8 mouse cellular contexts compared by ENCODE assay signal in genomic region chr10:118141018-118141883, GRCm38 (mm10). TPM values are rescaled to one million over a fixed set of nuclear protein-coding genes. Genes with fewer than 3 reads are reported as not detected.
DNase-seq lines count a peak whose midpoint lies in the region; ATAC-seq and TF ChIP-seq lines count a peak whose summit lies in the region.

TSS of gene Mdm1 (plus strand) at chr10:118141811.

- no peak within 1 kb of the TSS for H3K27ac ChIP-seq in cortical plate, adult 2 months (ENCODE audit: insufficient read depth, low read length)

- no peak for TF ChIP-seq CTCF in cortical plate, adult 2 months (IDR thresholded peaks at IDR 0.05; ENCODE audit: extremely low read depth, insufficient read depth, low read length)

- H3K36me3 ChIP-seq in megakaryocyte, embryonic 14.5 days (replicated peaks; ENCODE audit: low read length), result peaks cover 30% of the 10 kb centered on the region

- peak within 1 kb of the TSS; percentile 43 for H3K4me3 ChIP-seq in cortical plate, adult 2 months (ENCODE audit: insufficient read depth, low read length)
- H3K4me3 ChIP-seq in megakaryocyte, embryonic 14.5 days (replicated peaks), result peak within 1 kb of the TSS; percentile 98

- DNase-seq in gastrocnemius, adult 8-10 months (ENCODE audit: low spot score in 2 of 2), result peak; percentile 97 to 98
- peak; percentile 91 for DNase-seq in hindlimb bud, embryonic 11.5 days (ENCODE audit: extremely low spot score, low read depth, low spot score)
- peak; percentile 91 to 97 for DNase-seq in left cerebral cortex, adult 8-10 months (ENCODE audit: low spot score in 2 of 2)
- peak; percentile 99 for DNase-seq in right cerebral cortex, postnatal 10 days (ENCODE audit: low spot score in 2 of 2)
- DNase-seq in urinary bladder, postnatal 25 days (ENCODE audit: low spot score), result peak; percentile 95

- H3K4me1 ChIP-seq in cortical plate, adult 2 months (ENCODE audit: control insufficient read depth, insufficient read depth, low read length), result no peaks in the 10 kb centered on the region
- H3K4me1 ChIP-seq in megakaryocyte, embryonic 14.5 days, result peaks cover 58% of the 10 kb centered on the region

- H3K27me3 ChIP-seq in megakaryocyte, embryonic 14.5 days (replicated peaks), result no peaks in the 10 kb centered on the region

- peak; percentile 99 for ATAC-seq in activated CD4-positive, CD25-positive, alpha-beta regulatory T cell, adult 4 months

- no peaks in the 10 kb centered on the region for H3K9me3 ChIP-seq in megakaryocyte, embryonic 14.5 days

- TF ChIP-seq POLR2A in cortical plate, adult 2 months (IDR thresholded peaks at IDR 0.05; ENCODE audit: extremely low read depth, insufficient read depth, low read length), result peak; percentile 12; the same call in 1 of the 2 replicates

RNA-seq across cellular contexts. Expression of gene Mdm1, which starts in this region (rescaled TPM):
- 10 to 100 TPM in 1 of 2 experiments, 1 to 10 TPM in 1; 6.3 to 10.3 TPM for polyA plus RNA-seq in activated CD4-positive, CD25-positive, alpha-beta regulatory T cell, adult 4 months (2017; shearing (Covaris generic))
- 11.3 and 12.0 TPM in 2 replicates for polyA plus RNA-seq in cortical plate, adult 2 months (2012; rRNA removed)
- 1 to 10 TPM; 1.1 to 1.8 (median 1.6) TPM for total RNA-seq in gastrocnemius, adult 8-10 months (2022)
- total RNA-seq in left cerebral cortex, adult 8-10 months (2022), result 1 to 10 TPM; 6.2 to 9.9 (median 7.2) TPM
- 11.5 and 54.4 TPM in 2 replicates for polyA plus RNA-seq in megakaryocyte, embryonic 14.5 days (2012; ENCODE audit: insufficient read depth, low replicate concordance)
